Mouse (Mus musculus) megakaryocyte progenitor cell, adult 5-6 weeks (primary cell): Measurements from ENCODE around the gene Evi5. TPM values are rescaled to one million over a fixed set of nuclear protein-coding genes. Genes with fewer than 3 reads are reported as not detected.
A peak's percentile ranks its signal among the peaks of the same experiment; 100 is the strongest.

Experiments used
- ATAC-seq: replicated peaks from 2 replicates; pipeline ENCODE4 v1.8.0; 2016; ENCODE audit warnings: mild to moderate bottlenecking, moderate TSS enrichment, inconsistent platforms; ENCODE audit not compliant: poor library complexity
- total RNA-seq, 2 experiments: library from RNA; stranded (forward) in 1 of 2; stranded (reverse) in 1 of 2; fragments of 157-497, 149-512 nt in 1 of 2; fragments of 200-1000 nt in 1 of 2; gene quantifications; 2 replicates each; pipeline versions ENCODE4 v1.2.3 to v1.2.4; 2015 to 2017

Gene Evi5
- total RNA-seq, 2 experiments from 2014 or later = 12.2 to 19.5 TPM

DNA sequence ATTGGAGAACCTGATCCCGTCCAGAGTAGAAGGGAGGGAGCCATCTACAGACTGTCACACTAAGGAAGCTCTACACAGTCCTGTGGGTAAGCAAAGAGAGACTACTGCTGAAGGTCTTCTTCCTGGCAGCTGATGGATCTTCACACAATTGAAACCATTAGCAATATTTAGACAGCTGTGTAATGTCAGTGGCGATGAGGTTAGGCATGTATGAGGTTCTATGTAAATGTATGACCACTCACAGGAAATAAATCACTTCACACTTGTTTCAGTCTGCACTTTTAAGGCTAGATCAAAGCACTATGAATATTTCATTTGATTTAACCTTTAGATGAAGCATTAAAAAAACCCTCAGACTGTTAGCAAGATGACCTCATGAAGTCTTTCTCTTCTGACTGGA, 118.8 kb downstream of the Evi5 start:
- ATAC-seq = no peak

- no peak for ATAC-seq
Observed at GRCm38 (mm10) chr5:107754740-107755139, 120.2 kb downstream of the Evi5 start.

GRCm38 (mm10) chr5:107753656-107754055, 121.3 kb downstream of the Evi5 start:
- no peak for ATAC-seq

- peak; percentile 98 for ATAC-seq
Observed at GRCm38 (mm10) chr5:107749229-107749916, 125.5 kb downstream of the Evi5 start.

GRCm38 (mm10) chr5:107739023-107739422, 135.9 kb downstream of the Evi5 start:
- ATAC-seq = no peak

DNA sequence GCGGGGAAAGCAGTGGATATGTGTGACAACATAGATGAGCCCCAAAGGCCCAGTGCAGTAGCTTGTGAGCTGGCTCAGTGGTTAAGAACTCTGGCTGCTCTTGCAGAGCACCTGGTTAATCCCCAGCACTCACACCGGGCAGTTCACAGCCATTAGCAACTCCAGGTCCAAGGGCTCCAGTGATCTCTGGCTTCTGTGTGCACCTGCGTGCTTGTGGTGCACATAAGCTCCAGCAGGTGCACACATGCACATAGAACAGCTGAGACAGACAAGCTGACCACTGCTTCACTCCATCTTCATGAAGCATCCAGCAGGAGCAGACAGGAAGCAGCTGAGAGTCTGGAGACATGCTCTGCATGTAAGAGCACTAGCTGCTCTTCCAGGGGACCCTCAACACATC, 136.6 kb downstream of the Evi5 start:
- no peak for ATAC-seq

- ATAC-seq = no peak
Observed at GRCm38 (mm10) chr5:107736171-107736570, 138.7 kb downstream of the Evi5 start.

GRCm38 (mm10) chr5:107731844-107732243, 143.1 kb downstream of the Evi5 start:
- ATAC-seq = no peak

GRCm38 (mm10) chr5:107731408-107731807, 143.5 kb downstream of the Evi5 start:
- no peak for ATAC-seq

GRCm38 (mm10) chr5:107727007-107727402, 147.9 kb downstream of the Evi5 start:
- ATAC-seq = 0 out of 2 replicates have a peak, but pooled peaks have one; percentile 3

DNA sequence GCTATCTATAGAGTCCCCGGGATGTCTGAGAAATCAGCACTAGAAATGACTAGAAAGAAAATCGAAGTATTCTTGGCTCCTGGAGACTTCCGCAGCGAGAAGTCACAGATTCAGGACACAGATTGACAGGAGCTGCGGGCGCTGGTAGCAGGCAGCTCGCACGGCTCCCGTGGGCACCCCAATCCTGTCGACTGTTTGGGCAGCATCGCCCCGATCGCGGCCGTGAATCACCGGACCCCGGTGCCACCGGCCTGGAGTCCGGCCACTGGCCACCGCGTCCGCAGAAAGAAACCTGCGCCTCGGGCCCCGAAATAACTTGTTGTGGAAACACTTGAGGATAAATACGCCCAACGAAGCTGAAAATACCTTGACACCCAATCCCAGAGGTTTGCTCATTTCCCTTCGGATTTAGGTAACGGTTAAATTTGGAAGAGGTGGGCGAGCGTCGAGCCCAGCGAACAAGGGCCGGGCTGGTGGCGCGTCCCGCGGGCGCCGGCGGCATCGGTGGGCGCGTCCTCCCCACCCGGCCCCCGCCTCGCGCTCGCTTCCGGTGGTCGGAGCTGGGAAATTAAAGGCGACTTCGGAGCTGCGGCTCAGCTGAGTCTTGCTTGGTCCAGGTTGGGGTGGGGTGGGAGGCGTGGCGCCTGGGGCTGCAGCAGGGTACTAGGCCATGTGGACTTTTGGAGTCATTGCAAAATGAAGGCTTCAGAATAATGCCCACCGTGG, 148.5 kb downstream of the Evi5 start:
- peak; percentile 1; the same call in 1 of the 2 replicates for ATAC-seq

GRCm38 (mm10) chr5:107725435-107726261, 149.3 kb downstream of the Evi5 start, which contains the start of gene Gfi1:
Gene Gfi1, minus strand, starts transcription at chr5:107726036.
- ATAC-seq = peak; percentile 64

- ATAC-seq = no peak
Observed at GRCm38 (mm10) chr5:107724661-107725434, 150.1 kb downstream of the Evi5 start.

DNA sequence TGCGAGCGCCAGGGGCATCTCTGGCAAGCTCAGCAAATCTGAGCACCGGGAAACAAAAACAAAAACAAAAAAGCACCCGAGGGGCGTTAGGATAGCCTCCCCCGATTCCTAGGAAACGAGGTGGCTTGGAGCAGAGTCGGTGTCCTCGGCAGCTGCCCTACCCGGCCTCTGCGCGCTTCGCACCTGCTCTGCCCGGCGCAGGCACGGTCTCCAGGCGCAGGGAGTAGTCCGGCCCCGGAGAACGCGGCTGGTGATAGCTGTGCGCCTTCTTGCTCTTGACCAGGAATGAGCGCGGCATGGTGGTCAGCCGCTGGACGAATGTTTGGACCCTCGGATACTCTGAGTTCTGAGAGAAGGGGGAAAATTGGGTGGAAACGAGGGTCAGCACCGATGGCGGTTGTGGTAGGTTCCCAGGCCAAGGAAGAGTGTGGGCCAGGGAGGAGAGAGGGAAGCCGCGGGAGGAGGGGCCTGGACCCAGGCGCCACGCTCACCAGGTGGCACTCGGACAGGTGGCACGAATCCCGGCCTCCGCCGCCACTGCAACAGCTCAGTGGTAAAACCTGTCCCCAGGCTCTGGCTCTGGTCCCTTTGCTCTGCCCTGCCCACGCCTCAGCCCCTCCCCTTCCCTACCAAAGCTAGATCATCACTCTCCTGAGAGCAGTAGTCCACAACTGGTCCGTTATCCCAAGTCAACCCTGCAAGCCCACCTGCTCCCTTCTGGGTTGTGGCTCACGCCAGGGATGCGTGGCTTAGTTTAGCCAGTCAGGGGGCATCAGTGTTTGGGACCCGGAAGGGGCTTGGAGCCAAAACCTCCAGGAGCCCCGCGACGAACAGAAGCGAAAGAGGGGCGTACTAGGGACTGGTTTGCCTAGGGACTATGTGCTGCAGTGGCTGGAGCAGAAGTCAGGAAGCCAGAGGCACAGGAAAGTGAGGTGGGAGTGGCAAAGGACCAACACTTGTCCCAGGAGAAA, 151.1 kb downstream of the Evi5 start:
- peak; percentile 30 for ATAC-seq

DNA sequence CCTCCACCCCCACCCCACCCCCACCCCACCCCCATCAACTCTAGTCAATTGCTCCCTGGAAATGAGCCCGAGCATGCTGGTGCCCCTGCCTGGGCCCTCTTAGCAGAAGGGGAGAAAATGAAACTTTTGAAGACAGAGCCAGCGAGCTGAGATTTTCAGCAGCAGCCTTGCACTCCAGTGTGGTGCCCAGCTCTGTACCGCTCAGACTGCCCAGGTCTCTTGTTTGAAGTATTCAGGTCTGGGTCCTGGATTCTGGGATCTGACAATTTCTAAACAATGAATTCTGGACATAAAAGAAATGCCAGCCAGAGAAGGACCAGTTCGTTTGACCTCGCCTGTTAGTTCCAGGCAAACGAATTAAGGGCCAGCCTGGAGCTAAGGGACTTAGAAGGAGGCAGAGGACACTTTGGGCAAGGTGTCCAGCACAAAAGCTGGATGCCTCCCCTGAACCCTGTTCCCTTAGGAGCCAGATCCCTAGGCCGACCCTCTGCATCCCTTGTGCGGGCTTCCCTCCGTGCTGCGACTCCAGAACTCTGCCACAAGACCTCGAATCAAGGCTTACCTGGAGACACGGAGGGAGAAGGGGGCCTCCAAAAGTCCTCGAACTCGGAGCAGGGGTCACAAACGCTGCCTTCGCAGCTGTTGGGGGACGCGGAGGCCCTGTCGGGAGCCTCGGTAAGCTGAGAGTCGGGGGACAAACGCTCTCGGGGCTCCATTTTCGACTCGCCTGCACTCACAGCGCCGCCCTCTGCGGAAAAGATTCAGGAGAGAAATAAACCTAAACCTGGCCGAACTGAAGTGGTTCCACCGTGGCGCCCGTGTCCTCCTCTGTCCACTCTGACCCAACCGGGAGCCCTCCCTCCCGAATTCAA, 152.0 kb downstream of the Evi5 start:
- no peak for ATAC-seq

- ATAC-seq = no peak
Observed at GRCm38 (mm10) chr5:107721638-107722011, 153.3 kb downstream of the Evi5 start.

DNA sequence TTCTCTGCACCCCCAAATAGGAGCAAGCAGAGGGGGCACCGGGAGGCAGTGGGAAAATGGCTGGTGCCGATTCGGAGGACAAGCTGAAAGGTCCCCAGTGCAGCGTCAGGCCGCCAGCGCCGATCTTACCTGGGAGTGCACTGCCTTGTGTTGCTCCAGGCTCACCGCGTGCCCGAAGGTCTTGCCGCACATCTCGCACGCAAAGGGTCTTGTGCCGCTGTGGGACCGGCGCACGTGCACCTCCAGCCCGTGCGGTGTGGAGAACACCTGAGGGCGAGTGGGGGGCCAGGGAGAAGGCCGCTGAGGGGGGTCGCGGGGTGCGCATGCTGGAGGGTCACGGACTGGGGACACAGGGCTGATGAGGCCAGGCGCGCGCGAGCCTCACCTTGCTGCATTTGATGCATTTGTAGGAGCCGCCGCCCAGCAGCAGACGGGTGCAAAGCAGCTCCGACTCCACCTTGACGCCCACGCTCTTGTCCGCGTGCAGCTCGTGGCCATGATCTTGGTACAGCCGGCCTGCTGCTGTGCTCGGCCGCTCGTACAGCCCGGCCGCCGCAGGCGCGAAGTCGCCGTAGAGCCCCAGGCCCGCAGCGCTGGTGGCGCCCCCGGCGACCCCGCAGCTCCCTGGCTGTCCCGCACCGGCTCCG, 153.8 kb downstream of the Evi5 start:
- ATAC-seq = no peak

- no peak for ATAC-seq
Observed at GRCm38 (mm10) chr5:107720511-107720910, 154.4 kb downstream of the Evi5 start.
